Mouse (Mus musculus) adipocyte (in vitro differentiated cells): ENCODE data around the gene Pf4.

Experiments used
- DNase-seq: peaks from one replicate; pipeline ENCODE4 v3.0.0-alpha.2; 2016; ENCODE audit warnings: low spot score

The Pf4 gene

DNA sequence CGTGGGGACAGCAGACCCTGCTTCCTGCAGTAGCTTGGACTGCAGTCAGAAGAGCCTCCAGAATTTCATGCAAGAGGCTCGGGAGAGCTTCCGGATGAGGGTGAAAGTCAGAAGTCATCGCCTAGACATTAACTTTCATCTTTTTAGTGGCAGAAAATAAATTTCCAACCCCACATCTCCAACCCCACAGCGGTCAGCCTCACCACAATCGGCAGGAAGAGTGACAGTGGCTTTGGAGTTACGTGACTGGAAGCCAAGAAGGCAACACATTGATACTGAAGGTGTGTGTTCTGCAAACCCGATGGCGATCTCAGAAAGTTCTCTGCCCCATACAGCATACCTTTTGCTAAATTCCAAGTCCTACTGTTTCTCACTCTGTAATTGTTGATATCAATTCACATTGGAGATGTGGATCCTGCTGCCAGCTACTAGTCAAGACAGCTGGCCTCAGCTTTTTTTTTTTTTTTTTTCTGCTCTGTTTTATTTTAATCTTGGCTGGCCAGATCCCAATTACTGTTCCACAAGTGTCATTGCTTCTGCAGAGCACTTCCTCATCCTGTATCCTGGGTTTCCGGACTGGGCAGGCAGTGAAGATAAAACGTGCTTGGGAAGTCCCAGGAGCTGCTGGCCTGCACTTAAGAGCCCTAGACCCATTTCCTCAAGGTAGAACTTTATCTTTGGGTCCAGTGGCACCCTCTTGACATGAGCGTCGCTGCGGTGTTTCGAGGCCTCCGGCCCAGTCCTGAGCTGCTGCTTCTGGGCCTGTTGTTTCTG is at the start of gene Pf4:
TSS of gene Pf4 (plus strand) at position 556 of the 774 bp plus-strand sequence.
- no peak for DNase-seq

DNA sequence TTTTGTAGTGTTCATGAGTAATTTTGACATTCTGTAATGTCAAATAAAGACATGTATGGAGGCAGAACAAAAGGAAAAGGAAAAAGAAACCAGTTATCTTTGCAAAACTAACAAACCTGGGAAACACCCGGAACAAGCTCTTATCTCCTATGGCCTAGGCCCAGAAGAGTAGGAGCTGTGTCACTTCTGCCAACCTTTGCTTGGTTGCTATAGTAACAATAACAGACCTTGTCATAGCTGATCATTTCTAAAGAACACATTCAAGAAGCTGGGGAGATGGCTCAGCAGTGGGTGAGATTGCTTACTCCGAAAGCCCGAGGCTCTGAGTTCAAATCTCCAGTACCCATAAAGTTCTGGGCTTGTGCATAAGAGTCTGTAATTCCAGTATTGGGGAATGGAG is 49.6 kb upstream of the Pf4 start:
- DNase-seq: no peak

DNA sequence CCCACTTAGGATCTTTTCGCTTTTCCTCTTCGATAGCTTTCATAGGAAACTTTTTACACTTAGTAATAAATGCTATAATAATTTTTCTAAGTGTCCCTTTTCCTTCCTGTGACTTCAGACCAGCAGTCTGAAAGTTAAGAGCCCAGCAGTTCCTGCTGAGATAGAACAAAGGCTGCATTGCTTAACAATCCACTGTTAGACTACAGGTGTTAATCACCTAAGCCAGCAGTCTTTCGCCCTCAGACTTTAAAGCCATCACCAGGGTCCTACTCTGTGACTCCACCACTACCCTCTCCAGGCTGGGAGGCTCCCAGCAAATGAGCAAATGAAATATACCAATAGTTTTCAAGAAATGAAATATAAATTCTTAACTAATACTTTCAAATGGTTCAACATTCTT is 44.0 kb upstream of the Pf4 start:
- no peak for DNase-seq

DNA sequence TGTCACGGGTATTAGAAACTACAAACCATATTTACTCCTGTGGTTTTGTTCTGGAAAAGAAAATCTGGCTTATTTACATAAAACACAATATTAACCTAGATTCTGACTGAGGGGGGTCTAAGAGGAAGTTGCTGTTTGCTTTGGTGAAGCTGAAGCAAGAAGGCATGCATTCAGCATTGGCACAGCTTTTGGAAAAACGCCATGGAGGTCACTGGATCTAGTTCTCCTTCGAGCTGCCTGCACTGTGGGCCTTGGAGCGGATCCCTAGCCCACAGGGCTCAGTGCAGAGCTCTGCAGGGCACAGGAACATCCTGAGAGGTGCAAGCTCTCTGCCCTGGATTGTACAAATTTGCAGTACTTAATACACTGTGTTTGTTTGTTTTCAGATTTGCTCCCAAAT is 40.8 kb upstream of the Pf4 start:
- peak; percentile 64 for DNase-seq

DNA sequence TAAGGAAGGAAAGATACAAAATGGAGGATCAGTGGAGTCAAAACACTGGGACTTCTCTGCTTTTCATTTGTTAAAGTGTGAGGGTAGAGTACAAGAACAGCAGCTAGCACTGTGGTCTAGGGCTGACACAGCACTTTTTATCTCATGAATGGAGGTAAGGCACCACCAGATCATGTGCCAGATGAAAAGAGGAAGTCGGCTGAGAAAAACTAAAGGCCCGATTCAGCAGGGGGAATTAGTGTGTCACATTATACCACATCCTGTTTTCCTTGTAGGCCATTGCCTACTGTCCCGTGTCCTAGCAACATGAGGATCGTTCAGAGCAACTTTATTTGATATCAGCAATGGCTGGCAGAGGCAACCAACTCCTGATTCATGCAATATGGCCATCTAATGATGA is 30.2 kb upstream of the Pf4 start:
- no peak for DNase-seq

DNA sequence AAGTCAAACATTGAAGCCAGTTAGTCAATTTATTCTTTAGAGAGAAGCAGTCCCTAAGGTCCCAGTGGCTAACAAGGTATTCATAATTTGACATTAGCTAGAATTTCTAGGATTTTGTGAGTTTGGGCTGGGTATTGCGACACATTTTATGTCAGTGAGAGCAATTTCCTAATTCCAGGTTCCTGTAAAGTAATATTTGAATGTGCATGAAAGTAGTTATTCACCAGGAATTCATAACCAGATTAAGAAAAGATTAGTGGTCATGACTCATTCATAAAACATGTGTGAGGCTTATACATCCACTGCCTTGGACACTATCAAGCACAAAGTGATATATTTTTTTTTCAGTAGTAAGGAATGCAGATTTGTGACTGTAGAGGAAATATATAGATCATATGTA is 18.3 kb upstream of the Pf4 start:
- no peak for DNase-seq

DNA sequence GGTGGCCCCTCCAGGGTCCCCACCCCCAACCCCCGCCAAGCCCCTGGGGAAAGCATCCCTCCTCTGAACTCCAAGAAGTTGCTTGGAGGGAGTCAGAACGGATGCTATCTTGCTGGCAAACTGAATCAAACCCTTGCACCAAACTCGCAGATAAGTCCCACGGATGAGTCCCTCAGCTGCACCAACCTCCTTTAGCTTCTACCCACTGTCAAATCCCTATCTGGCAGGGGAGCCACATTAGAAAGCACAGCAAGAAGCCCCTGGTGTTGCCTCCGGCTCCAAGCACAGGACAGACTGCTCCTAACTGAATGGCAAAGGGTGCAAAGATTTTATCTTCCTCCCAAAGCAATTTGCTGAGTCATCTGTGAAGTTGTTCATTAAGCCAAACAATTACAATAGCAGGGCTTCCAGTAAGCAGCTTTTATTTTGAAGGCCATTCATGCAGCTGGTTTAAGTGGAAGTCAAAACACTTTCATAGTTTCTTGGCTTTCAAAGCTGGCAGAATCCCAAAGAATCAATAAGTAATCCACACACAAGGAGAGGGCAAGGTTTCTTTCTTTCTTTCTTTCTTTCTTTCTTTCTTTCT is 14.1 kb upstream of the Pf4 start:
- peak; percentile 87 for DNase-seq

DNA sequence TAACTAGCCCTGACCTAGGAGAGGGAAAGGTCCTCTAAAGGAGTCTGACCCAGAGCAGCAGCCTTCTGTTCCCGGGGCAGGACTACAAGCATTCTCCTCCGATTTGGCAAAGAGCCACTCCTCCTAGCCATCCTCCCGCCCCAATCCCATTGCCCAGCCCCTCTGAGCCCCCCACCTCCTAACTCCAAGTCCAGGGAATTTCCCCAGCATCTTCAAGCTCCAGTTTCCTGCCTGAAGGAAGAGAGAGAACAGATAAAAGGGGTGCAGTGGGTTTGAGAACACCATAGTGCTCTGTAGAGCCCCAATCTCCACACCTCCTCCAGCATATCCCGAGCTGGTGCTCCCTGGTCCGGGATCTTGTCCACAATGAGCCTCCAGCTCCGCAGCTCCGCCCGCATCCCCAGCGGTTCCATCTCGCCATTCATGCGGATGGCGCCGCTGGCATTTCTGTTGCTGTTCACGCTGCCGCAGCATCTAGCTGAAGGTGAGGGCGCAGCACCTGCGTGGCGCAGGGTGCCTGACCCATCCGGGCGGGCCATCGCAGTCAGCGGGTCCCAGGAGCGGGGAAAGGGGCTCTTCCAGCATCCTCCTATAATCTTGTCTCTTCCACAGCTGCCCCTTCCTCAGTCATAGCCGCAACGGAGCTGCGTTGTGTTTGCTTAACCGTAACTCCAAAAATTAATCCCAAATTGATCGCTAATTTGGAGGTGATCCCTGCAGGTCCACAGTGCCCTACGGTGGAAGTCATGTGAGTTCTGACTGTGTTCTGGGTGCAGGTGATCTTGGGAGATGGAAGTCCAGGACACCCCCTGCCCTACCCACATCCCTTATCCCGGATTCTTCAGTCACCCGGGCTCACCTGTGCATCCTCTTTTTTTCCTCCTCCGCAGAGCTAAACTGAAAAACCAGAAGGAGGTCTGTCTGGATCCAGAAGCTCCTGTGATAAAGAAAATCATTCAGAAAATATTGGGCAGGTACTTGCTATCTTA is 12.9 kb upstream of the Pf4 start, which contains the start of gene Cxcl5:
TSS of gene Cxcl5 (plus strand) at position 284 of the 989 bp plus-strand sequence.
- peak; percentile 64 for DNase-seq

DNA sequence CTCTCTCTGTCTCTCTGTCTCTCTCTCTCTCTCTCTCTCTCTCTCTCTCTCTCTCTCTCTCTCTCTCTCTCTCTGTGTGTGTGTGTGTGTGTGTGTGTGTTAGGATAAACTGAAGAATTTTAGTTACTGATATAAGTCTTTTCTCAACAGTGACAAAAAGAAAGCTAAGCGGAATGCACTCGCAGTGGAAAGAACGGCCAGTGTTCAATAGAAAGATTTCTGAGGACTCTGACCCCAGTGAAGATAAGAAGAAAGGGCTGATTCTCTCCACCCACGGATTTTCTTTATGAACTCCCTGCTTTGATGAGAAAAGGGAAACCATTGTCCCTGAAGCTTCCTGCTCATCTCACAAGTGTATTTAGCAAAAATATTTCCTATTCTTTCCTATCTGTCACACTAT is 11.9 kb upstream of the Pf4 start:
- DNase-seq: no peak

DNA sequence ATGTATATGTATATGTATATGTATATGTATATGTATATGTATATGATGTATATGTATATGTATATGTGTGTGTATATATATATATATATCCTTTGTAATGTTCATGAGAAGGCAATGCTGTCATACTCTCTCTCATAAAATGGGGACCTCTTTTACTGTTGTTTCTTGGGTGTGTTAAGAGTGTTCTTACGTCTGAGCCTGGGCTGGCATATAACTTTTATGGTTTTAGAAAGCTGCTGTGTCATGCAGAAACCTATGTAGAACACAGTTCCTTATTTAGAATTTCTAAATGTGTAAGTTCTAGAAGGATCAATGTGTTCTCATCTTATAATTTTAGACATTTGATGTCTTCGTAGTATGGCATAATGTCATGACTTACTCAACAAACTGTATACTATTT is 11.4 kb upstream of the Pf4 start:
- DNase-seq: no peak

DNA sequence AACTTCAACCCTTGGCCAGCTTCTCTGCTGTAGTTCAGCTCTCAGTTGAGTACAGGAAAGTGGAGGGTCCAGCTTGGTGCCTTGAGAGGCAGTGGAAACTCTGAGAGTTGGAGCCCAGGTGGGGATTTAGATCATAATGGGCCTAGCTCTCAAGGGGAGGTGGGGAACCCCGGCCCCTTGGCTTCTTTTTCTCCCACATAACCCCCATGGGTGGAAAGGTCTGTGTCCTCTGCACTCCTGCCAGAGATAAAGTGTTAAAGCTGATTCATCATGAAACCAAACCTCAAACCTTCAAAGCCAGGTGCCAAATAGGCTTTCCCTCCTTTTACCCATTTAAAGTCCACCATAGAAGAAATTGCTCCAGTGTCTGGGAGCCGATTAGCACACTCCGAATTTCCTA is 10.4 kb upstream of the Pf4 start:
- DNase-seq: no peak

DNA sequence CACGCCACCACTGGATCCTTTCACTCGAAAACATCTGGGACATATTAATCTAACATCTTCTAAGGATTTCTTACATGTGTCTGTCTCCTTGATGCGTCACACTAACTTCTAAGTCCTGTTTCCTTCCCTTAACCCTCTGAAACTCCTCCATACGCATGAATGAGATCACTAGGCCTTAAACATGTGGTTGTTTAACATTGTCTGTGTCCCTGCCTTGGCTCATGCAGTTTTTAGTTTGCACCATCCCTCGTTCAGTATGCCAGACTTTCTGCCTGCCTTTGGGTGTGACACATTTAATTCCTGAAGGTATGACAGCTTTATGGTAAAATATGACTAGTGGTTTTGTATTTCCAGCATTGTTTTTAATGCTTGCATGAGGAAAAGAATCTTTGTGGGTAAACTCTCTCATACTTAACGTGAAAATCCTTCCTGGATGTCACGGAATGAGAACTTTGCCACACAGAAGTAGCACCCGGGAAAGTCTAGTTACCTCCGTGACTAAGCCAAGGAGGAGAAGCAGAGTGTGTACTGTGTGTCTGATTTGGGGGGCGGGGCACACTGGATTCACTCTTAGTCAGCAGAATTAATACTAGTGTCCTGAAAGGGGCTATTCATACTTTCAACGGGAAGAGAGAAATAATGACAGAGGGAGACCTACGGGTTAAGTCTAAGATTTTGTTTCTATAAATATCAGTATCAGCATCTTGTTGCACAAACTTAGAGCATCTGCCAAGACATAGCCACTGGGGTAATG is 8.1 kb upstream of the Pf4 start:
- no peak for DNase-seq

DNA sequence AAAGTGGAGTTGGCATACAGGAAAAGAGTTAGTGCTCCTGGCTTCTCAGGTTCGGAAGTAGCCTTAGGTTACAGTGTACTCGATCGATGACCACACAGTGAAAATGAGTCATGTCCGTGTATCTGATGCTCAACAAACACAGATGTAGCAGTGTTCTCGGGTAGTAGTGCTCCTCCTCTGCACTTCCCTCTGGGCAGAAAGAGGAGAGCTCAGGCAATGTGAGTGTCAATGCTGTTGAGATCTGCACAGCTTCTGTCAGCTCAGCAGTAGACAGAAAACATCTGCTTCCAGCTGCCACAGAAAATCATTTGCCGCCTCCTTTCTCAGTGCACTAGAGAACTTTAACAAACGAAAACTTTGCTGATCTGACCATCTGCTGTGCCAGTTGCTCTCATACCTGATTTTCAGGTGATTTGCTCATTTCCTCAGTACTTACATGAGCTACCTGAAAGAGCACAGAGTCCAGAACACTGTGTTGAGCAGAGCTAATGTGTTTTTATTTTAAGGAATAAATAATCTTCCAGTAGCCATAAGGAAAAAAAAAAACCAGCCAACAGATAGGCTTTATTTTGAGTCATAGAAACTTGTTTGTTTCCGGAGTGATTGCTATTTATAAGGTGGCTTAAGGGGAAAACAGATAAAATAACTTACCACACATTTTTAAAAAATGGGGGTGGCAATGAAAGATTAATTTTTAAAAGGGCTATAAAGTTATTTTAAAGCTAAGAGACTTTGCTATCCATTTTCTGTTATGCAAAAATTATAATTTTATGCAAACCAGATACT is 6.2 kb upstream of the Pf4 start:
- DNase-seq: no peak

DNA sequence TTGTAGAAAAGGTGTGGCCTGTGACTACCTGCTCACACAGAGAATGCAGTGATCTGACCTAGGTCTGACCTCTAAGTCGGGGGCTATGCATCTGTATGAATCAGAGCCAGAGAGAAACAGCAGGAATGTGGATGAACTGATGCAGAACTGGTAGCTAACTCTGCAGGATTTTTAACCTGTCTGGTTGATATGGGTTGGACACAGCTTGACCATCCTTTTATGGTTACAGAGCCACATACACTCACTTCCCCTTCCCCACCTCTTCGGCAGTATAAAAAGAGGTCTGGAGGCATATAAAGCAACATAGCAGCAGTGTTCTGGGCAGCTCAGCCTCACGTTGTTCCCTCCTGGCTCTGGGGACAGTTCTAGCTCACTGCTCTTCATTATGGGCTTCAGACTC is 4.0 kb upstream of the Pf4 start, which contains the start of gene Ppbp:
TSS of gene Ppbp (plus strand) at position 301 of the 400 bp plus-strand sequence.
- no peak for DNase-seq

DNA sequence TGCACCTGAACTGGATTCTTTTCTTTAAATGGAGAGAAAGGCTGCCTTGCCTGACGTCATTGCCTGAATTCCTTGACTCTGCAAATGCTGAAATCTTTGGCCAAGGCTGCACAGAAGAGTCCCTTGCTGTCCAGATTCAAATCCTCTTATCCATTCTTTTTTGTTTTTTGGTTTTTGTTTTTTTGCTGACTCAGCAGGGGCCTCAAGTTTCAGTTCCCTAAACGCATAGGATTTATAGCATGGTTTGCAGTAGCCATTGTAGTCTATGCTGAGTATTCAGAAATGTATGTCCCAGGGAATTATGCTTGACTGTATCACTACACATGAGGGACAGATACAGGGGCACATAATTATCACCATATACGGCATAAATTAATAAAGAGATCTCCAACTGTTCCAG is 866 bp upstream of the Pf4 start:
- no peak for DNase-seq

DNA sequence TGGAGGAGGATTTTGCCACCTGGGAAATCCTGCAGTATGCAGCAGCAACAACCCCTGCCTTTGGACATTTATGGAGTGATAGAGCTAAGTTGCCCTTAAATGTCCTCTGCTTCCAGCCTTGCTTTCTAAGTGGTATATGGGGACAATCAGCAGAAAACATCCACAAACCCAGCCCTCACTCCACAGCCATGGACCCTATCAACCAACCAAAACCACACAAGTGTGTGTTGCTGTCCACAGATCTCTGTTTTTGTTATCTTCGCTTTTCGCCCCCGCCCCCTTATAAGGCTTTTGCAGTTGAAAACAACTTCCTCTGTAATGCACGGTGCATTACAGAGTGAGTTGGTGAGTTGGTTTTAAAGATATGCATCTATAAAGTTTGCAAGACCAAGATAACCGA is 3.3 kb downstream of the Pf4 start:
- no peak for DNase-seq

DNA sequence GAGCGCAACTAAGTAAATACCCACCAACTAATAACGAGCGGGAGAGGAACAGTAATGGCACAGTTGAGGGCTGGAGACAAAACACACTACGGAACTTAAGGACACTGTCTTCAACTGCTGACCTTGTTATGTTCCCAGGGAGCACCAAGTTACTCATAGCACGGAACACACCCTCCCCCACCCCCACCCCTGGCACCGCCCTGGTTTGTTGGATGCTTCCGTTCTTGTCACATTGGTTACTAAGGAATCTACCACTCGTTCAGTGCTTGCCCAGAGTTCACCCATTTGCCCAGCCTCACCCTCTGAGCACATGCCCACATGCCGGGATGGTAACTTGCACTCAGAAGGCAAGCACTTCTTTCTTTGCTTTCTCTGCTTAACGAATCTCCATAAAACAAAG is 5.4 kb downstream of the Pf4 start:
- no peak for DNase-seq

DNA sequence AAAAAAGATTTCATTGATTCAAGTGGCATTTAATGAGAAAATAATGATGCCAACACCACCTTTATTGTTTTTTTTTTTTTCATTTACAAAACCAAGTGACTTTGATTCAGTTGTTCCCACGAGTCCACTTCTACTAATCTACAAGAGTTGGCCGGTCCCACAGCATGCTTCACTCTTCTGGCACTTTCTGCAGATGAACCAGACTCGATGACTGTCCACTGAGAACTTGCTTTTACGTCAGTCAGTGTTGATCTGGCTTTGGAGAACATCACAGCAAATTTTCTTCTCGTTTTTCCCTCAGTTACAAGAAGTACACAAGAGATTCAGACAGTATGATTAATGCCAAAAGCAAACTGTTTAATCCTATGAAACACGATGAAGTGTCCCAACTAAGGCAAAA is 6.6 kb downstream of the Pf4 start:
- no peak for DNase-seq

DNA sequence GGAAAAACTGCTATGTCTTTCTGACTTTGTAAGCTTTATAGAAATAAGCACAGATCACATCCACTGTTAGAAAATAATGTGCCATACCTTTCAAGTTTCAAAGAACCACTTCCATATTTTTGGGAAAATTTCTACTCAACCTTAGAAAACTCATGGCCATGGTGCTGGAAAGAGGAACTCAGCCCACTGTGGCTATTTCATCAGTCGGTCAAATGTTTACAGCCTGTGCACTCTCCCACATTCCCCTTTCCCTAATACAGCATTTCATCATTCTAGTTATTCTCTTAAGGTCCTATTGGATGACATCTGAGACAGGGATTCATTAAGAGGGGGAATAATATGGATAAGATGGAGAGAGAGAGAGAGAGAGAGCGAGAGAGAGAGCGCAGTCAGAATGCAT is 11.5 kb downstream of the Pf4 start:
- peak; percentile 57 for DNase-seq

DNA sequence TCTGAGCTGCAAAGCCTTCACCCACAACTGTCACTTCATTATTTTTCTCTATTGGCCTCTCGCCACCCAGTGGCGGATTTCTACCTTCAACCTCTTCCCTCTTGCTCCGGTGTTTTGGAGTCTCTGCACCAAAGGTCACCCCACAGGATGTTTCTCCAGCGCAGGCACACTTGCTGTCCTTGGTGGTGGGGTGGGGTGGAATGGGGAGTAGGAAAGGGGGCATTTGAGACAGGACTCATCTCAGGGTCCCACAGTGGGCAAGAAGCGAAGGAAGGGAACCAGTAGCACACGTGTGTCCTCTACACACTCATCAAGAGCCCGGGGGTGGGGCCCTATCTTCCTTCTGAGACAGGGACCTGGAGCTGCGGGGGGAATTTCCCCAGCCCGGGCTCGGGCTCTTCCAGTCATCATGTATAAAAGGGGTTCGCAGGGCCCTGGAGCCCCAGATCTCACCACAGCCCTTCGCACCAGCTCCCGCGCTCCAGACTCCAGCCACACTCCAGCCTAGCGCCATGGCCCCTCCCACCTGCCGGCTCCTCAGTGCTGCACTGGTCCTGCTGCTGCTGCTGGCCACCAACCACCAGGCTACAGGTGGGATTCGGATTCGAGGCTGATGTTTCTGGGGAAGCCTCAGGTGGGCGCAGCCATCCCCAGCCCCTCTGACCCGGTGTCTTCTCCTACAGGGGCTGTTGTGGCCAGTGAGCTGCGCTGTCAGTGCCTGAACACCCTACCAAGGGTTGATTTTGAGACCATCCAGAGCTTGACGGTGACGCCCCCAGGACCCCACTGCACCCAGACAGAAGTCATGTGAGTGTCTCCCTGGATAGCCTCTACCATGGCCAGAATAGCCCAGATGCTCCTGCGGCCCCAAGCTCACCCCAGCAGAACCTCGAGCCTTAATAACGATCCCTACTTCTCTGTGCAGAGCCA is 13.7 kb downstream of the Pf4 start, which contains the start of gene Cxcl3:
TSS of gene Cxcl3 (plus strand) at position 445 of the 930 bp plus-strand sequence.
- DNase-seq: peak; percentile 68
